Mouse (Mus musculus): Measurements from ENCODE around the gene Slc12a7.

The Slc12a7 gene

GRCm38 (mm10) chr13:73821251-73821650, 88.4 kb downstream of the Slc12a7 start:
- DNase-seq (ENCODE audit: low spot score) = no peak

- no peak for DNase-seq (ENCODE audit: low spot score)
These were observed 89.4 kb downstream of the Slc12a7 start for GRCm38 (mm10) chr13:73822187-73822800.

GRCm38 (mm10) chr13:73823711-73824110, 90.8 kb downstream of the Slc12a7 start:
- DNase-seq (ENCODE audit: low spot score) = no peak

- DNase-seq (ENCODE audit: low spot score) = no peak
These were observed 94.3 kb downstream of the Slc12a7 start for GRCm38 (mm10) chr13:73827243-73827642.

GRCm38 (mm10) chr13:73831486-73831885, 98.6 kb downstream of the Slc12a7 start:
- no peak for DNase-seq (ENCODE audit: low spot score)

GRCm38 (mm10) chr13:73833809-73834208, 100.9 kb downstream of the Slc12a7 start:
- DNase-seq (ENCODE audit: low spot score) = no peak

- DNase-seq (ENCODE audit: low spot score) = no peak
These were observed 102.9 kb downstream of the Slc12a7 start for GRCm38 (mm10) chr13:73835791-73836190.

GRCm38 (mm10) chr13:73836491-73836890, 103.6 kb downstream of the Slc12a7 start:
- no peak for DNase-seq (ENCODE audit: low spot score)

- no peak for DNase-seq (ENCODE audit: low spot score)
These were observed 104.8 kb downstream of the Slc12a7 start for GRCm38 (mm10) chr13:73837708-73838107.

GRCm38 (mm10) chr13:73839137-73839548, 106.2 kb downstream of the Slc12a7 start:
- no peak for DNase-seq (ENCODE audit: low spot score)

GRCm38 (mm10) chr13:73839740-73840139, 106.8 kb downstream of the Slc12a7 start:
- DNase-seq (ENCODE audit: low spot score) = no peak

GRCm38 (mm10) chr13:73842696-73843095, 109.8 kb downstream of the Slc12a7 start:
- DNase-seq (ENCODE audit: low spot score) = no peak

GRCm38 (mm10) chr13:73846589-73847464, 113.9 kb downstream of the Slc12a7 start:
- no peak for DNase-seq (ENCODE audit: low spot score)

GRCm38 (mm10) chr13:73847465-73847836, 114.6 kb downstream of the Slc12a7 start, which contains the start of gene Nkd2:
Gene Nkd2, minus strand, starts transcription at chr13:73847631.
- peak; percentile 72 for DNase-seq (ENCODE audit: low spot score)
